Mouse (Mus musculus): ENCODE results near the gene Zap70. TPM values are rescaled to one million over a fixed set of nuclear protein-coding genes. Genes with fewer than 3 reads are reported as not detected.
"Not testable (repeated sequence)": the region's sequence is repeated elsewhere in the genome, so short reads cannot be mapped to it uniquely, and the experiment has no call there.

Gene Zap70
- total RNA-seq, 2 experiments from 2014 or later = 3.2 to 3.4 TPM

DNA sequence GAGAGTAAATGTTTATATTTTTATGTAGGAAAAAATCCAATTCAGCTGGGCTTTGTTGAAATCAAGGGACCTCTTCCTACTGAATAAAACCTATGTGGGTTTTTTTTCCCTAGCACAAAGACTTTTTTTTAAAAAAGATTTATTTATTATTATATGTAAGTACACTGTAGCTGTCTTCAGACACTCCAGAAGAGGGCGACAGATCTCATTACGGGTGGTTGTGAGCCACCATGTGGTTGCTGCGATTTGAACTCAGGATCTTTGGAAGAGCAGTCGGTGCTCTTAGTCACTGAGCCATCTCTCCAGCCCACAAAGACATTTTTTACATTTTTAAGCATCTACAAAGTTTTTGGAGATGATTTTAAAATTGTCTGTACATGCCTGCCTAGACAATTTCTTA lies 60.3 kb downstream of the Zap70 start:
- DNase-seq (ENCODE audit: extremely low spot score in 1 of 2, low spot score in 1 of 2) = not testable (repeated sequence)

DNA sequence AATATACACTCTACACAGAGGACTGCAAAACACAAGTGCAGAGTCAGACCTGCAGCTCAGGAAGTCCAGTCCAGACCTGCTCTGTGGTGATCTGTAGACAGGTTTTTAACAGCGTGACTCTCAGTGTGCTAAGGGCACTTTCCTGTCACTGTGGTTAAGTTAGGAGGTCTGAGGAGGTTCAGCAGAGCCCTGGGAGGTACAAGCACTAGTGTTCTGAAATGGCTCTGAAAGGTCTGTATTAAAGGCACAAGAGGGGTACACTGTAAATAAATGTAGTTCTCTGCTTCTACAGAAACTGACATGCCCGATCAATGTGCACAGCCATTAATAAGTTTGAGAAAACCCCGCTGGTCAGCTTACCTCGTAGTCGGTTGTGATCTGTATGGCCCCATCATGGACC lies 62.8 kb downstream of the Zap70 start:
- no peak for DNase-seq (ENCODE audit: extremely low spot score in 1 of 2, low spot score in 1 of 2)

GRCm38 (mm10) chr1:36830913-36831866 lies 69.6 kb downstream of the Zap70 start:
- DNase-seq (ENCODE audit: extremely low spot score in 1 of 2, low spot score in 1 of 2) = no peak

Other genes with a start within 250 kb of the Zap70 start
- 10 to 100 TPM; 33.2 to 37.5 TPM for gene Cnnm3, start 249.9 kb upstream of the Zap70 start, total RNA-seq (2021)
- 1 to 10 TPM; 5.4 to 7.7 TPM for gene Ankrd23, start 224.9 kb upstream of the Zap70 start, total RNA-seq (2021)
- gene Gm42417, start 222.4 kb upstream of the Zap70 start, total RNA-seq (2021) = under 1 TPM in 1 of 2 experiments, not detected in 1; 0.47 TPM
- gene Ankrd39, start 214.4 kb upstream of the Zap70 start, total RNA-seq (2021) = 10 to 100 TPM; 10.8 to 13.3 TPM
- 10 to 100 TPM; 12.7 to 14.0 TPM for gene Sema4c, start 203.4 kb upstream of the Zap70 start, total RNA-seq (2021)
- under 1 TPM in 1 of 2 experiments, not detected in 1; 0.34 TPM for gene Fam178b, start 78.6 kb upstream of the Zap70 start, total RNA-seq (2021)
- gene Cox5b, start 70.3 kb upstream of the Zap70 start, total RNA-seq (2021) = 100 to 1,000 TPM; 725 to 736 TPM
- 1 to 10 TPM in 1 of 2 experiments, not detected in 1; 1.6 TPM for gene 4933424G06Rik, start 51.6 kb upstream of the Zap70 start, total RNA-seq (2021)
- gene Actr1b, start 47.4 kb upstream of the Zap70 start, total RNA-seq (2021) = 100 to 1,000 TPM; 247 to 266 TPM
- 10 to 100 TPM; 48.4 to 61.9 TPM for gene Tmem131, start 181.9 kb downstream of the Zap70 start, total RNA-seq (2021)